Mouse (Mus musculus) olfactory bulb, adult 2 months (tissue): ENCODE measurements at regions not wholly inside any gene's neighbourhood (a gene's known extent, or its start where the extent isn't known, plus 50 kb on each side); places are given as distances from the start of the nearest gene placed in this dataset.

ENCODE experiments used
- H3K27ac ChIP-seq: fragments of 200-500 bp; 2 replicates; pipeline ENCODE4 v1.5.1; 2012; ENCODE audit warnings: low read depth, low read length; ENCODE audit not compliant: insufficient read depth
- H3K4me1 ChIP-seq: fragments of 200-500 bp; 2 replicates; pipeline ENCODE4 v1.6.1; 2012; ENCODE audit warnings: low read length; ENCODE audit not compliant: control insufficient read depth, insufficient read depth
- H3K4me3 ChIP-seq: fragments of 200-500 bp; 2 replicates; pipeline ENCODE4 v1.5.1; 2012; ENCODE audit warnings: mild to moderate bottlenecking, low read depth, low read length, moderate library complexity; ENCODE audit not compliant: insufficient read depth
- CTCF ChIP-seq: fragments of 200-500 bp; IDR thresholded peaks from 2 replicates; pipeline ENCODE4 v1.5.1; 2012; ENCODE audit warnings: low read depth, mild to moderate bottlenecking, low read length, moderate library complexity; ENCODE audit not compliant: insufficient read depth
- POLR2A ChIP-seq: fragments of 200-500 bp; IDR thresholded peaks from 2 replicates; pipeline ENCODE4 v1.6.1; 2012; ENCODE audit warnings: mild to moderate bottlenecking, low read depth, low read length, moderate library complexity; ENCODE audit not compliant: insufficient read depth
- WGBS: fragments of 180-500 bp; shearing (Covaris S2); methylation state at CpG from one replicate; pipeline ENCODE4 v1.1.7; 2018; 5-methylcytosine and 5-hydroxymethylcytosine counted together

DNA sequence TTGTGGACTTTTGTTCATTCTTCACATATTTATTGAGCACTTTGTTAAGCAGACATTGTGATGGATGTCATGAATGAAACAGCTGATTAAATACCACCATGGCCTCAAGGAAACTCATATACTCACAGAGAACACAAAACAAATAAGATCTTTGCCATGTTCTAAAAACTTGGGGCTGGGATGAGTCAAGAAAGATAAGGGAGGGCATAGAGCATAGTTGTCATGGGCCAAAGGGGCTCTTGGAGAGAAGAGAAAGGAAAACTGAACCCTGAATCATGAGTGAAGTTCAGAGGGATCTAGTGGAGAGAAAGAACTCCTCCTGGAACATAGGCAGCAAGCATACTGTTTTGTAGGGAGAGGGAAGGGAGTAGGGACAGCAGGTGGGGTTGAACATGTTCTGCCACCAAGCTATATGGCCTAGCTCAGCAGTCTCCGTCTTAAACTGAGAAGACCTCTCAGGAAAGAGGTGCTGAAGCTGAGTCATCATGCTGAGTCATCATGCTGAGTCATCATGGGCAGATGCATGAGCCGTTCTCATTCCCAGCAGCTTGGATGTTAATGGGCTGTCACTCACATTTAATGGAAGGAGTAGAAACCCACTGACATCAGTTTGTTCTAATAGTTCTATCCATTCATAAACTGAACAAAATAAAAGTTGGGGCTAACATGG is 69.6 kb downstream of the Cetn3 start:
- Histone ChIP-seq H3K27ac (no peak overlapping the region), H3K4me3 (no peak overlapping the region), H3K4me1 (peaks cover 2% of the 10 kb centered on the region; the same call in 1 of the 2 replicates)
- WGBS: 30% methylated on average over 2 of the region's 2 CpGs
- TF ChIP-seq CTCF (no peak), POLR2A (no peak)

DNA sequence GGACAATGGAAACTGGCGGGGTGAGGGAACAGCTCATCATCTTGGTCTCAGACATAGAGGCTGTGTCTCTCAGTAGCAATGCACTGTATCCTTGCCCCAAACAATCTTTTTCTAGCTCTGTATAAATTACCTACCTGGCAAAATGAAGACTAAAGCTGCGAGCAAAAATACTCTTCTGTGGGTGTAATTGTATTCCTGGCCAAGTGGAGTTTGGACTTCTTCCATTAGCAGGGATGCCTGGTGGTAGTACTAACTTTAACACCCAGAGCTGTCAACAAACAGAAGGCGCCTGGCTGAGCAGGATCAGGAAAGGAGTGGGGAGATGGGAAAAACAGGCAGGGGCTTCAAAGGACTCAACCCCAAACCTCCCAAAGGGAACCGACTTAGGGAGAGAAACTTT is 73.2 kb downstream of the Cetn3 start:
- Histone ChIP-seq H3K27ac (no peak overlapping the region), H3K4me1 (peaks cover 2% of the 10 kb centered on the region; the same call in 1 of the 2 replicates), H3K4me3 (no peak overlapping the region)
- TF ChIP-seq CTCF (no peak), POLR2A (no peak)
- WGBS: 52% methylated on average over 4 of the region's 4 CpGs

DNA sequence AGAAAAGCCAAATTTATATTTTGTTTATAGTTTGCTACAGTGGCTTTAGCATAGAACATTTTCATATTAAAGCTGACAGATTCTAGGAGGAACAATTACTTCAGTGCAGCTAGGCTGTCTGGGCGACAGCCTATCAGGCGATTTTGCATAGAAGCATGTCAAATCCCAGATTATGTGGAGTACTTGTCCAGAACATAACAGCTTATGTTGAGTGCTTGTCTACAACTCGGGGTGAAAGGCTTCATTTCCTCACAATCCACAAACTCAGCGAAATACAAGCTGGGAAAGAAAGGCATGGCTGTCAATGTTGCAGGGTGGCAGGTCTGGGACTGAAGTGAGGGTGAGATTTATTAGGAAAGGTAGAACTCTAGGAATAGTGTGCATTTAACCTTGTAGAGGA is 77.8 kb downstream of the Cetn3 start:
- WGBS: 84% methylated on average over 4 of the region's 4 CpGs
- Histone ChIP-seq H3K4me3 (no peak overlapping the region), H3K4me1 (0 out of 2 replicates have a peak, but pooled peaks cover 2% of the 10 kb centered on the region), H3K27ac (no peak overlapping the region)
- TF ChIP-seq POLR2A: no peak
- TF ChIP-seq CTCF: no peak

DNA sequence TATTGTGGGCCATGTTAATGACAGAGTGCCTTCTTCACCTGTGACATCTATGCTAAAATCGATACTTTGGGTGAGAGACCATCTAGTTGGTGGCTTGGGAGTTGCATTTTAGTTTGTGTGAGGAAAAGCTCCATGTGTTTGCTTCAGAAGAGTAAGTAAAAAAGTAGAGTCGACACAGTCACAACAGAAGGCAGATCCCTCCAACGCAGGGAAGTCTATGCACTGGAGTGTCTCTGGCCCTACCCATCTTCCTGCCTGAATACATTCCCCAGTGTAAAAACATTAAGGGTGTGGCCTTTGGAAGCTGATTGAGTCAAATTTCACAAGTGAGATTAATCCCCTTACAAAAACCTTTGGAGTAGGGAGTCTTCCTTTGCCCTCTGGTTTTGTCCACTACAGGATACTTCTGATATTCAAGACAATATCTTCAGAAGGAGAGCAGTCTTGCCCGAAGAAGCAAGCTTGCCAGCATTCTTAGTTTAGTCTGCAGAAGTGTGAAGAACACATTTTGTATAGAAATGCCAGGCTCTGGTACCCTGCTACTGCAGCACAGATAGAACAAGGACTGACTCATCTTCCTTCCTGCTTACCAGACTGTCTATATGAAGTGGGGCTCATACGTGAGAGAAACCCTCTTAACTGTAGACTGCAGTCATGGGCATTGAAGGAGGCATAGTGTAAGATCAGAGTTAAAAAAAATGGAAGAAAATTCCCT is 79.2 kb downstream of the Cetn3 start:
- TF ChIP-seq POLR2A (no peak), CTCF (no peak)
- WGBS: 79% methylated on average over 5 of the region's 5 CpGs
- H3K4me1 ChIP-seq: no peaks in the 10 kb centered on the region
- no peak overlapping the region for H3K27ac ChIP-seq
- H3K4me3 ChIP-seq: no peak overlapping the region

DNA sequence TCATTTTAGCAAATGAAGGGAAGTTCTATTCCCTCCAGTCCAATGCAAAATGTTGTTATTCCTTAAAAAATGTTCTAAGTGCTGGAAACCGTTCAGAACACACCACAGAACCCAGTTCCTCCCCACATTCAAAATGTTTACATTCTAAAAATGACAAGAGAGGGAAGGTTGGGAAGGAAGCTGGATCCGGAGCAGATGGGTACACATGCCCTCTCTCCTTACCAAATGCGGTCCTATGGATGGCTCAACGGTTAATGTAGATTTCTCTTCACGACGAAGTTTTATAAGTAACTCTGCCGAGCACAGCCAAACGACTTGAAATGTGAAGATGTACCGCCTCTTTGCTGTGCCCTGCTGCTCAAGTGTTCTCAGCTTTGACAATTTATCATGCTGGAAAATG is 88.3 kb downstream of the Cetn3 start:
- Histone ChIP-seq H3K4me1 (no peaks in the 10 kb centered on the region), H3K4me3 (no peak overlapping the region), H3K27ac (no peak overlapping the region)
- no peak for TF ChIP-seq POLR2A
- TF ChIP-seq CTCF: no peak
- 75% methylated on average over 9 of the region's 9 CpGs for WGBS

DNA sequence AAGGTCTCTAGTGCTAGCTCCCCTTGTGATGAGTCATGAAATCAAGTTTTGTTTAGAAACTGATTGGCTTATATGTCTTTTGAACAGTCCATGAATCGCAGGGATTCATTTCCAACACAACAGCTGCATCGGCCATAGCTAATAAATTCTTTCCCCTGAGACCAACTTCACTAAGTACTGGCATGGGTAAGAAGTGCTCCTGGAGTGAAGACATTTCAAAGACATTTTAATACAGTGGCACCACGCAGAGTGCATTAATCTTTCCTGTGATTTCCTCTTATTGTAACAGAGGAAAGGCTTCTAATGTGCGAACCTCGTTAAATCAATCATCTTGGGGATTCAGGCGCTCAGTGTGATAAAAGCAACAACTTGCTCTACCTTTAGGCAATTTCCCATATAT is 103.0 kb downstream of the Cetn3 start:
- no peak for TF ChIP-seq CTCF
- no peak for TF ChIP-seq POLR2A
- no peaks in the 10 kb centered on the region for H3K4me1 ChIP-seq

DNA sequence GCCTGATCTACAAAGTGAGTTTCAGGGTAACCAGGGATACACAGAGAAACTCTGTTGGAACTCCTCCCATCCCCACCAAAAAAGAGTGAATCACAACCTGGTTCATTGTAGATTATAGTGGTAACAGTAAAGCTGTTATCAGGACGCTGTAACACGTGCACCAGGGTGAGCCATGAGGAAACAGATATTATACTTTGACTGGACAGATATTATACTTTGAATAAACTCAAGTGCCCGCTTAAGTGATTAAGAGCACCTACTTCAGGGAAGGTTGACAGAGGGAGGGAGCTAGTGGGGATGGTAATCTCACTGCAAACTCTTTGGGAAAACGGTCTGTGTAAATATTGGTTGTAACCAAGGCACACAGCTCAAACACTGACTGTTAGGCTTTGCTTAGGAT is 147.4 kb downstream of the Cetn3 start:
- no peak for TF ChIP-seq CTCF
- no peak for TF ChIP-seq POLR2A
- Histone ChIP-seq H3K4me3 (no peak overlapping the region), H3K27ac (no peak overlapping the region), H3K4me1 (no peaks in the 10 kb centered on the region)
- WGBS: 86% methylated on average over 4 of the region's 4 CpGs

More for the DNA sequence above, 103.0 kb downstream of the Cetn3 start:
- H3K4me3 ChIP-seq: no peak overlapping the region
- no peak overlapping the region for H3K27ac ChIP-seq
- 61% methylated on average over 6 of the region's 6 CpGs for WGBS

DNA sequence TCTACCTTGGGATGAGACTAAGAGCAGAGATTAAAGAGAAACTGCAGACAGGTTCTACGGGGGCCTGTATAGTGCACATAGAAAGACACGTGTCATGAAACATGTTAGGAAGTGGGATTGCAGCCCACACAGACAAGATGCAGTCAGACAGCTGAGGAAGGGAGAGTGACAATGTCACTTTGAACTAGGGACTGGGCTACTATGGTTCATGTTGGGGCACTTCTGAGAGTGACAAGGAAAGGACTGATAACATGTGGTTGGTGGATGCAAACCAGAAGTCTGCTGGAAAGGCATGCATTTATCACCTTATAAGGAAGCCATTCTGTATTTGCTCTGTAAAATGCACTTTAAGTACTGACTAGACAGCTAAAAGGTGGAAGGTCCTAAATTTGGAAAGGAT is 148.3 kb downstream of the Cetn3 start:
- H3K4me1 ChIP-seq: no peaks in the 10 kb centered on the region
- H3K4me3 ChIP-seq: no peak overlapping the region
- H3K27ac ChIP-seq: no peak overlapping the region
- 98% methylated on average over 2 of the region's 2 CpGs for WGBS
- TF ChIP-seq CTCF (no peak), POLR2A (no peak)

DNA sequence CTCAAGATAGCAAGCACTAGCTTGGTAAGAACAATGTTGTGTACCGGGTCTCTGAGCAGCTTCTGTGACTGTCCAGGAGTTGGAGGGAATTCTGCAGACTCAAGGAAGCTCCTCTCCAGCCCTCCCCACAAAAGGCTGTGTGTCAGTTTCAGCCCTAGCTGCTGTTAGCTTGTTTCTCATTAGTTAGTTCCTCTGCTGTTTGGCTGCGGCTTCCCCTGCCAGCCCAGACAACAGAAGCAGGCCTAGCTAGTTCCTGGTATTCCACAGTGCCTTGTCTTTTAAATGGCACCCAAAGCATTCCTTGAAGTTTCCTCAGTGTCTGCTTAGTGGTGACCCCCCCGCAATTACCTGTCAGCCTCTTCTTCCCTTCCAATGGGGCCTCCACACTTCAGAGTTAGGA is 154.2 kb downstream of the Cetn3 start:
- no peaks in the 10 kb centered on the region for H3K4me1 ChIP-seq
- TF ChIP-seq POLR2A (no peak), CTCF (no peak)
- no peak overlapping the region for H3K27ac ChIP-seq
- H3K4me3 ChIP-seq: no peak overlapping the region
- WGBS: 78% methylated on average over 3 of the region's 3 CpGs
